Mouse (Mus musculus) liver, embryonic 16.5 days (tissue): Measurements from ENCODE around the gene Btbd18. TPM values are rescaled to one million over a fixed set of nuclear protein-coding genes. Genes with fewer than 3 reads are reported as not detected.
A peak's percentile ranks its signal among the peaks of the same experiment; 100 is the strongest.

Source experiments
- ATAC-seq: fragments of 200-750 bp; cut with Nextera tagmentation; 2 replicates; pipeline ENCODE4 v1.8.0; 2017; ENCODE audit warnings: low read depth, mild to moderate bottlenecking, moderate number of reproducible peaks, moderate library complexity
- H3K27ac ChIP-seq: fragments of 300-500 bp; sonication (generic); 2 replicates; pipeline ENCODE4 v1.5.1; 2014; ENCODE audit warnings: mild to moderate bottlenecking, low read length
- H3K27me3 ChIP-seq: fragments of 300-500 bp; sonication (generic); 2 replicates; pipeline ENCODE4 v1.6.1; 2014; ENCODE audit warnings: low read depth, low read length, mixed read lengths; ENCODE audit not compliant: control insufficient read depth, insufficient read depth
- H3K36me3 ChIP-seq: fragments of 300-500 bp; sonication (generic); 2 replicates; pipeline ENCODE4 v1.6.1; 2014; ENCODE audit warnings: mild to moderate bottlenecking; ENCODE audit not compliant: control insufficient read depth, insufficient read depth
- H3K4me1 ChIP-seq: fragments of 300-500 bp; sonication (generic); 2 replicates; pipeline ENCODE4 v1.6.1; 2014; ENCODE audit warnings: low read depth, low read length, mixed read lengths; ENCODE audit not compliant: control insufficient read depth
- H3K4me2 ChIP-seq: fragments of 300-500 bp; sonication (generic); 2 replicates; pipeline ENCODE4 v1.6.1; 2014; ENCODE audit warnings: low read depth, low read length, mixed read lengths
- H3K4me3 ChIP-seq: fragments of 300-500 bp; sonication (generic); 2 replicates; pipeline ENCODE4 v1.5.1; 2014; ENCODE audit warnings: low read depth, mild to moderate bottlenecking, low read length
- H3K9ac ChIP-seq: fragments of 300-500 bp; sonication (generic); 2 replicates; pipeline ENCODE4 v1.6.1; 2014; ENCODE audit warnings: low read depth, low read length
- H3K9me3 ChIP-seq: fragments of 300-500 bp; sonication (generic); replicated peaks from 2 replicates; pipeline ENCODE4 v1.6.1; 2016; ENCODE audit warnings: low read length; ENCODE audit not compliant: control insufficient read depth
- WGBS: fragments of 180-500 bp; shearing (Covaris S2); extraction: QIAGEN DNeasy Blood & Tissue Kit; methylation state at CpG from one replicate; pipeline ENCODE4 v1.1.7; 2014; ENCODE audit not compliant: insufficient replicate concordance; 5-methylcytosine and 5-hydroxymethylcytosine counted together
- polyA plus RNA-seq: library from polyadenylated mRNA; unstranded; fragments of >200 nt; fragmentation: Nextera tagmentation; extraction: Ambion mirVana; gene quantifications from 2 replicates; pipeline ENCODE4 v1.2.1, GENCODE M21; 2015

The Btbd18 gene
- polyA plus RNA-seq, 1 experiment from 2014 or later, result 0.04 TPM

DNA sequence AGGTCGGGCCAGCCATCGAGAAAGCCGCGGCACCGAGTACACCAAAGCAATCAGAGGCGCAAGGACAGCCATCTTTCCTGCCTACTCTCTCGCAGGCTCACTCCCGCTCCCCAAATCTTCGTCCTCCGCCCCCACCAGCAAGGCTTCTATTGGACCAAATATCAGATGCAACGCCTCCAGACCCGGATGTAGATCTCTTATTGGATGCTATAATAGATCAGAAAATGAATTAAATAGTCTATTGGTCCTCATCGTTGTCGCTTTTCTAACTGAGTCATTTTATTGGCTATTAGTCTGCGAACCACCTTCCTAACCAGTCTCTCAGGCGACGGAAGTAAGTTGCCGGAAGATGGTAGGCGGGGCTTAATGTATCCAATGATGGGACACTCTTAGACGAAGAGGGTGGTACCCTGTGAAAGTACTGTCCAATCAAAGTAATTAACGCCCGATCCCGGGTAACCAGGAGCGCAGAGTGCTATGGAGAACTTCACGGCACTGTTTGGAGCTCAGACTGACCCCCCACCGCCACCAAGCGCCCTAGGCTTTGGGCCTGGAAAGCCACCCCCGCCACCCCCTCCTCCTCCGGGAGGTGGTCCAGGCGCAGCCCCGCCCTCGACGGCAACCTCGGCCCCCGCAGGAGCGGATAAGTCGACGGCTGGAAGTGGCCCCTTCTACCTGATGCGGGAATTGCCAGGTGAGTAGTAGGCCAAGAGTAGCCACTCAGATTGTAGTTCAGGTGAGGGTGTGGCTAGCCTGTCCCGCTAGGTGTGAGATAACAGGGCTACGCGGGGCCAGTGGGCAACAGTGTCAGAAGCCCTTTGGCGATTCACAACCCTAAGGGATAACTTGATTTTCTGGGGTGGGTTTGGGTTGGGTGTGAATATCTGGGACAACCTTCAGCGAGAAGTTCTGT, 19.3 kb downstream of the Btbd18 start, which contains the start of the genes Gm28635 and Med19:
Gene Gm28635, minus strand, starts transcription at position 74 of the 913 bp plus-strand sequence.
Gene Med19, plus strand, starts transcription at position 435 of the 913 bp plus-strand sequence.
- Histone ChIP-seq H3K9me3 (no peaks in the 10 kb centered on the region), H3K9ac (peak within 1 kb of the TSS; percentile 98), H3K27me3 (no peaks in the 10 kb centered on the region), H3K36me3 (peaks cover 24% of the 10 kb centered on the region), H3K27ac (peak within 1 kb of the TSS; percentile 90), H3K4me1 (peaks cover 36% of the 10 kb centered on the region), H3K4me3 (peak within 1 kb of the TSS; percentile 98), H3K4me2 (peak within 1 kb of the TSS; percentile 91)
- WGBS, result 0% methylated on average over 44 of the region's 44 CpGs
- peak; percentile 95 for ATAC-seq

DNA sequence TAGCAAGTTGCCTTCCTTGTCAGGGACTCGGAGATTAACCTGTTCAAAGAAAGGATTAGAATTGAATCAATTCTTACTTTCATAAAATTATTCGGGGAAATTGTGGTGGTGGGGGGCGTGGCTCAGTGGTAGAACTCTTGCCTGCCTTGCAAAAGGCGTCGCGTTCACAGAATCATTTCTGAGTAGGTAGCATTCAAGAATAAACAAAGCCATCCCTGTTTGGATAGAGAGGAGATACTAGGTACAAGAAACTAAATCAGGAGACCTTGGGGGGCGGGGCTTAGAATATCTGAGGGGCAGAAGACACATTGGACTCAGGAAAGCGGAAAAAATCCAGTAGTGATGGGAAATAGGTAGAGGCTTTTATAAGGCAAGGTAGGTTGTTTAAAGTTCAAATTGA, 20.1 kb downstream of the Btbd18 start, which contains the start of gene Tmx2:
Gene Tmx2, minus strand, starts transcription at position 125 of the 400 bp plus-strand sequence.
- peak within 1 kb of the TSS; percentile 98 for H3K4me3 ChIP-seq
- no peaks in the 10 kb centered on the region for H3K9me3 ChIP-seq
- H3K4me2 ChIP-seq, result peak within 1 kb of the TSS; percentile 91
- H3K27me3 ChIP-seq, result no peaks in the 10 kb centered on the region
- peak within 1 kb of the TSS; percentile 90 for H3K27ac ChIP-seq
- no peak for ATAC-seq
- WGBS, result 10% methylated on average over 8 of the region's 8 CpGs
- H3K9ac ChIP-seq, result peak within 1 kb of the TSS; percentile 98
- H3K4me1 ChIP-seq, result peaks cover 38% of the 10 kb centered on the region
- peaks cover 21% of the 10 kb centered on the region for H3K36me3 ChIP-seq

DNA sequence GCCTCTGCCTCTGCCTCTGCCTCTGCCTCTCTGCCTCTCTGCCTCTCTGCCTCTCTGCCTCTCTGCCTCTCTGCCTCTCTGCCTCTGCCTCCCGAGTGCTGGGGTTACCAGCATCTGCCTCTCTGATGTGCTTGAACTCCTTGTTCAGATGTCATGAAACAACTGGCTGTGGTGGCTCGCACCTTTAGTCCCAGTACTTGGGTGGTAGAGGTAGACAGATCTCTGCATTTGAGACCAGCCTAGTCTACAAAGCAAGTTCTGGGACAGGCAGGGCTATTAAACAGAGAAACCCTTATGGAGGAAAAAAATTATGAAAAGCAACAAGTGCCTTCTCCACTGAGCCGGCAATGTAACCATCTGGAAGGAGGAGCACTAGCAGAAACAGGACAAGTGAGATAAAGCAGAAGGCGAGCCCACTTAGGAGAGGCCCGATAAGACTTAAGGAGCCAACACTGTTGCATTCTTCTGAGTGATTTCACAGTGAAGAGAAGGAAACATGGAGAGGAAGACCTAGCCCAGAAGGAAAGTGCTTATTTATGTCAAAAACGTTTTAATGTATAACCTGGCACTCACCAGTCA, 23.8 kb downstream of the Btbd18 start:
- Histone ChIP-seq H3K9ac (peak overlapping the region; percentile 52), H3K27me3 (no peaks in the 10 kb centered on the region), H3K4me2 (peak overlapping the region; percentile 64), H3K4me1 (peaks cover 25% of the 10 kb centered on the region), H3K4me3 (peak overlapping the region; percentile 44), H3K27ac (peak overlapping the region; percentile 97), H3K9me3 (no peaks in the 10 kb centered on the region), H3K36me3 (peaks cover 36% of the 10 kb centered on the region)
- WGBS, result 26% methylated on average over 6 of the region's 6 CpGs
- ATAC-seq, result peak; percentile 51

DNA sequence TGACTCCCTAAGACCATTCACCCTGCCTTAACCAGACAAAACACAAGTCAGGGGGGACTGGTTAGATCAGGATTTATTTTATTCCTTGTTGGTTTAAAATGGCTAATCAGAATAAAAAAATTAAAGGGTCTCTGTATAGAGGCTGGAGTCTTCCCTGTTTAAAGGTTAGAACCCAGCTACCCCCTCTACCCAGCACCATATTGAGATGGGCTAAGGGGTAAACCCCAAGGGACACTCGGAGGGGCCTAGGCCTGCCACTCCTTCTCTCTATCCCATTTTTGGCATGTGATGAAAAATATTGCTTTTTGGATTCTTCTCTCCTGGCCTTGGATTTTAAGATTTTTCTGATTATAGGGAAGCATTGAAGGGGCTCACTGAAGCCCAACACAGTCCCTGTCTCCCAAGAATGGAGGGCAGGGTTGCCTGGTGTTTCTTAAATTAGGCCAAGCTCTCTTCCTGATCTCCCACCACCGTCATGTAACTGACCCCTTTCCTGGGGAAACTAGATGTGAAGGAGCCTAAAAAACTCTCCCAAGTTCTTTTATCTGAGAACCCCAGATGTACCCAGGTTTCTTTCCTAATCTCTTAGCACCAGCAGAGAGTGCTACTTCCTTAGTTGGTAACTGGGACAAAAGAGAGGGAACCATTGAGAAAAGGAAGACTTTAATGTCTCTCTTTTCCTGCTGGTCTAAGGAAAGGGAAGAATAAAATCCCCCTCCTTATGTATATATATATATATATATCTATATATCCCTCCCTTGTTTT, 29.4 kb downstream of the Btbd18 start:
- Histone ChIP-seq H3K27me3 (no peaks in the 10 kb centered on the region), H3K4me3 (no peak overlapping the region), H3K9me3 (no peaks in the 10 kb centered on the region), H3K4me1 (peaks cover 7% of the 10 kb centered on the region), H3K4me2 (no peak overlapping the region), H3K27ac (no peak overlapping the region), H3K9ac (no peak overlapping the region), H3K36me3 (peaks cover 80% of the 10 kb centered on the region)
- ATAC-seq, result peak; percentile 42; the same call in 1 of the 2 replicates
- 55% methylated on average over 2 of the region's 2 CpGs for WGBS

DNA sequence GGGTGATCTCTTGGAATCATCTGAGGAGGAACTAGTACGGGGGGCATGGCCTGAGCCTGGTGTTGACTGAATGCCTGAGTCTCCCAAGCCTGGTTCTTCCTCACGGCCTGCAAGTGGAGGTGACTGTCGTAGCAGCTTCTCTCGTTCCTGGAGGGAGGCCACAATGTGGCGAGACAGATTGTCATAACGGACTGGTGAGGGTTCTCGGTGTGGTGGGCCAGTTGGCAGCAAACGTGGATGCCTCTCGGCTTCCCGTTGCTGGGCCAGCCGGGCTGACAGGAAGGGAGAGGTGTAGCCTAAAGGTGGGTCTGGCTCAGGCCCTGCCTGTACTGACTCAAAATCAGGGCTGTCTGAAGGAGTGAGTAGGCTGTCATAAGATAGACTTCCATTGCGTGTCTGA, 31.2 kb downstream of the Btbd18 start:
- H3K27ac ChIP-seq, result no peak overlapping the region
- no peak overlapping the region for H3K9ac ChIP-seq
- H3K27me3 ChIP-seq, result no peaks in the 10 kb centered on the region
- H3K4me3 ChIP-seq, result no peak overlapping the region
- no peaks in the 10 kb centered on the region for H3K9me3 ChIP-seq
- peaks cover 5% of the 10 kb centered on the region for H3K4me1 ChIP-seq
- 87% methylated on average over 12 of the region's 12 CpGs for WGBS
- no peak for ATAC-seq
- no peak overlapping the region for H3K4me2 ChIP-seq
- peaks cover 87% of the 10 kb centered on the region for H3K36me3 ChIP-seq

DNA sequence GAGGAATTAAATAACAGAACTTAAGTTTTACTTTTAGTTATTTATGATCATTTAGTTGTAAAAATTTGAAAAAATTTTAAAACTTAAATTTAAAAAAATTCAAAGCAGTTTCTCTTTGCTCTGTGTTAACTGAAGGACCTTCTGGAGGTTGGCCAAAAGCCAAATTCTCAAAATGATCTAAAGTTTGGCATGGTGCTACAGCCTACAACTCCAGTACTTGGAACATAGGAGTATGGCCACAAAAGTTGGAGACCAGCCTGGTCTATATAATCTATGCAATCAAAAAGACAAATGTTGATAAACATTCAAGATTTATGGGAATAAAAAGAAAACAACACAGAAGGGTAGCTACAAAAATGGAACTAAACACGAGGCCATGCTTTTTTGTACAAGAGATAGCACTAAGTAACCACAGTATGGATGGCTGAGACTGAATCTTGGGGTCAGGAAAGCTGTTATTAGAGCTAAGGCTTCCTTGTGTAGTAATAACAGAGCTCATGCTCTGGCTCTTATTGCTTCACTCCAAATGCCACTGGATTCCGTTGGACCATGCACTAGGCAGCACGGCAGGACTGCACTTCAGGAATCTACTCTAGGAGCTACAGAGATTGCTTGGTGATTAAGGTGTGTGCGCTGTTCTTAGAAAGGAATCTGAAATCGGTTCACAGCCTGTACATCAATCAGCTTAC, 36.3 kb downstream of the Btbd18 start:
- peaks cover 67% of the 10 kb centered on the region for H3K36me3 ChIP-seq
- H3K27ac ChIP-seq, result no peak overlapping the region
- no peaks in the 10 kb centered on the region for H3K27me3 ChIP-seq
- 89% methylated on average over 5 of the region's 5 CpGs for WGBS
- H3K4me3 ChIP-seq, result no peak overlapping the region
- no peak for ATAC-seq
- H3K4me1 ChIP-seq, result no peaks in the 10 kb centered on the region
- H3K9me3 ChIP-seq, result no peaks in the 10 kb centered on the region
- H3K9ac ChIP-seq, result no peak overlapping the region
- H3K4me2 ChIP-seq, result no peak overlapping the region

DNA sequence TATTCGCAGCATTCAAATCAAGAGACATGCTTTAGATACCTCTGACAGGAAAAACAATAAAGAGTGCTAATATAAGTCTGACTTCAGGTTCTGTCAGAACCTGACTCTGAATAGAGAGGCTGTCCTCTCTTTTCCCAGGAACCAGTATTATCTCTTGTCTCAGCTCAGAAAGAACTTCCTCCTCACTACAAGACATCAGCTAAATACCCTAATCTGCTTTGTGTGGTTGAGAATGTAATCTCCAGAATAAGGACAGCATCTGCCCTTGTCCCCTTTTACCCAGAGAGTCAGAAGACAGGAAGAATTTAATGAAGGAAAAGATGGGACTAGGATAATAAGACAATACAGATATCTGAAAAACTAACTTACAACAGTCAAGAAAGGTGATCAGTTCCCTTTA, 44.6 kb downstream of the Btbd18 start:
- H3K9me3 ChIP-seq, result no peaks in the 10 kb centered on the region

DNA sequence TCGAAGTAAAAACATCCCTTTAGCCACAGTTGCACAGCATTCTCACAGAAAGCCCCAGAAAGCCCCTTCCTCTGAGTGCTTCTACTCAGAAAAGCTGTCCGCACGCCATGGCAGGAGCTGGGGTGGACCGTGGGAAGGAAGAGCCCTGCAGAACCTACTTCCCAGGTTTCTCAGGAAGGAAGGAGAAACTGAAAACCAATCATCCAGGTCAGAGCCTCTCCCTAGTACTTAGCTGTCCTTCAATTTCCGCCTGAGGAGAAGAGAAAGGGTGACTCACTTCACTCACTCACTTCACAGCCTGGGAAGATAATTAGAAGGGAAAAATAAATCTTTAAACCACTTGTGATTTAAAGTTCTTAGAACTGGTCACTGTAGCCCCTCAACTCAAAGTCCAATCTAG, 45.5 kb downstream of the Btbd18 start:
- Histone ChIP-seq H3K27me3 (no peaks in the 10 kb centered on the region), H3K4me3 (no peak overlapping the region), H3K9me3 (no peaks in the 10 kb centered on the region), H3K4me2 (no peak overlapping the region), H3K4me1 (peaks cover 18% of the 10 kb centered on the region), H3K9ac (no peak overlapping the region), H3K27ac (no peak overlapping the region), H3K36me3 (peaks cover 31% of the 10 kb centered on the region)
- ATAC-seq, result no peak
- 75% methylated on average over 5 of the region's 5 CpGs for WGBS

More for the DNA sequence above, 44.6 kb downstream of the Btbd18 start:
- H3K4me2 ChIP-seq, result no peak overlapping the region
- H3K4me3 ChIP-seq, result no peak overlapping the region
- peaks cover 31% of the 10 kb centered on the region for H3K36me3 ChIP-seq
- H3K27ac ChIP-seq, result no peak overlapping the region
- no peaks in the 10 kb centered on the region for H3K27me3 ChIP-seq
- ATAC-seq, result no peak
- peaks cover 17% of the 10 kb centered on the region for H3K4me1 ChIP-seq
- H3K9ac ChIP-seq, result no peak overlapping the region
- 55% methylated on average over 1 of the region's 1 CpGs for WGBS
